Comparison of ENCODE assay signal across 26 mouse cellular contexts in genomic region chr1:167885776-167886175, GRCm38 (mm10).
"Had no signal": no experiment of that assay in that cellular context is flagged by ENCODE, and none has a peak within 500 bp of the region (broad histone marks: within the 10 kb centered on the region; RNA-seq: fewer than 3 reads in every experiment).

No protein-coding gene starts in this region.

- H3K9me3 ChIP-seq: heart, embryonic 12.5 days; hindbrain, embryonic 10.5 days; hindbrain, embryonic 12.5 days; intestine, embryonic 15.5 days; limb, embryonic 13.5 days; limb, embryonic 15.5 days; liver, embryonic 12.5 days had no signal

- H3K27ac ChIP-seq: heart, adult 2 months; hindbrain, embryonic 10.5 days; hindbrain, embryonic 12.5 days; hindbrain, embryonic 14.5 days; intestine, embryonic 15.5 days; limb, embryonic 13.5 days; limb, embryonic 15.5 days; liver, embryonic 12.5 days; liver, embryonic 14.5 days had no signal

- H3K4me1 ChIP-seq: heart, embryonic 12.5 days; intestine, embryonic 15.5 days; liver, embryonic 12.5 days had no signal

- DNase-seq: gastrocnemius, postnatal 14 days; gastrocnemius, postnatal 36 days; heart, adult 11 months; heart, adult 2 months; heart, postnatal 10 days; heart, postnatal 4 days; kidney, adult 18-20 months; kidney, adult 8-10 months; kidney, postnatal 10 days; kidney, postnatal 25 days; kidney, postnatal 4 days; layer of hippocampus, adult 9-11 months; layer of hippocampus, postnatal 36 days; left cerebral cortex, postnatal 4 days had no signal

- ATAC-seq: hindbrain, embryonic 16.5 days; inflammation-experienced regulatory T-cells, adult 6 months; intestine, embryonic 15.5 days; intestine, postnatal 0 days; liver, embryonic 12.5 days had no signal

- H3K4me3 ChIP-seq: heart, adult 2 months; heart, embryonic 12.5 days; hindbrain, embryonic 10.5 days; hindbrain, embryonic 12.5 days; intestine, embryonic 15.5 days; limb, embryonic 13.5 days; limb, embryonic 15.5 days; liver, embryonic 12.5 days had no signal

- H3K27me3 ChIP-seq: intestine, embryonic 15.5 days had no signal

- H3K36me3 ChIP-seq: heart, embryonic 12.5 days; hindbrain, embryonic 10.5 days; hindbrain, embryonic 12.5 days; intestine, embryonic 15.5 days; limb, embryonic 13.5 days; limb, embryonic 15.5 days; liver, embryonic 12.5 days had no signal
